Mouse (Mus musculus) hindbrain, embryonic 15.5 days (tissue): ENCODE data around the gene Hic1. TPM values are rescaled to one million over a fixed set of nuclear protein-coding genes. Genes with fewer than 3 reads are reported as not detected.

Experiments used
- ATAC-seq: fragments of 200-750 bp; cut with Nextera tagmentation; 2 replicates; pipeline ENCODE4 v1.8.0; 2017; ENCODE audit warnings: low read depth, moderate number of reproducible peaks, moderate TSS enrichment; ENCODE audit not compliant: low FRiP score
- H3K27ac ChIP-seq: fragments of 300-500 bp; sonication (generic); replicated peaks from 2 replicates; pipeline ENCODE4 v1.5.1; 2015; ENCODE audit warnings: mild to moderate bottlenecking, inconsistent platforms
- H3K27me3 ChIP-seq: fragments of 300-500 bp; sonication (generic); 2 replicates; pipeline ENCODE4 v1.6.1; 2015; ENCODE audit warnings: control low read depth, inconsistent platforms
- H3K36me3 ChIP-seq: fragments of 300-500 bp; sonication (generic); 2 replicates; pipeline ENCODE4 v1.6.1; 2015; ENCODE audit warnings: control low read depth, inconsistent platforms
- H3K4me1 ChIP-seq: fragments of 300-500 bp; sonication (generic); replicated peaks from 2 replicates; pipeline ENCODE4 v1.6.1; 2015; ENCODE audit warnings: control low read depth, inconsistent platforms
- H3K4me2 ChIP-seq: fragments of 300-500 bp; sonication (generic); 2 replicates; pipeline ENCODE4 v1.6.1; 2015; ENCODE audit warnings: moderate library complexity, mild to moderate bottlenecking, inconsistent platforms
- H3K4me3 ChIP-seq: fragments of 300-500 bp; sonication (generic); 2 replicates; pipeline ENCODE4 v1.5.1; 2015; ENCODE audit warnings: mild to moderate bottlenecking, inconsistent platforms
- H3K9ac ChIP-seq: fragments of 300-500 bp; sonication (generic); 2 replicates; pipeline ENCODE4 v1.6.1; 2015; ENCODE audit warnings: inconsistent platforms
- H3K9me3 ChIP-seq: fragments of 300-500 bp; sonication (generic); 2 replicates; pipeline ENCODE4 v1.6.1; 2016; ENCODE audit warnings: control low read depth, inconsistent platforms
- WGBS: fragments of 180-500 bp; shearing (Covaris S2); methylation state at CpG from one replicate; pipeline ENCODE4 v1.1.7; 2015; 5-methylcytosine and 5-hydroxymethylcytosine counted together
- polyA plus RNA-seq: library from polyadenylated mRNA; unstranded; fragments of >200 nt; fragmentation: Nextera tagmentation; extraction: Ambion mirVana; gene quantifications from 2 replicates; pipeline ENCODE4 v1.2.1, GENCODE M21; 2015

The Hic1 gene
- polyA plus RNA-seq, 1 experiment from 2014 or later: 4.8 TPM

DNA sequence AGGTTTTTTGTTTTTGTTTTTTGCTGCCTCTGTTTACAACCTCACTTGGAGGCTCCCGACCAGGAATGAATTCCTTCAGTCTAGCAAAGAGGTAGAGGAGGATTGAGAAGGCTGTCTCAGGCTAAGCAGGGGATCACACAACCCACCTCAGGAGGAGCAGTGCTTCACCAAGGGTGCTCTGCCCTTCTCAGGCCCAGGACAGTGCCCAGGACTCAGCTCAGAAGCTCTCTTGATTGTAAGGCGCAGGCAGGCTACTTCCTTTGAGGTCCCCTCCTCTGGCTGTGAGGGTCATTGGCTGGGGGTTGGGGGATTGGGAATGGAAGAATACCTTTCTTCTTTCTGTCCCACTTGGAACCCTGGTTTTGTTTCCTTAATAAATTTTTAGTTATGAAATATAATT is 5.3 kb downstream of the Hic1 start:
- no peak overlapping the region for H3K4me2 ChIP-seq
- 70% methylated on average over 2 of the region's 2 CpGs for WGBS
- H3K9me3 ChIP-seq: no peaks in the 10 kb centered on the region
- H3K36me3 ChIP-seq: peaks cover 7% of the 10 kb centered on the region; the same call in 1 of the 2 replicates
- peaks cover 40% of the 10 kb centered on the region for H3K4me1 ChIP-seq
- H3K27ac ChIP-seq: no peak overlapping the region
- no peak overlapping the region for H3K4me3 ChIP-seq
- ATAC-seq: no peak
- no peak overlapping the region for H3K9ac ChIP-seq
- peaks cover 67% of the 10 kb centered on the region for H3K27me3 ChIP-seq

DNA sequence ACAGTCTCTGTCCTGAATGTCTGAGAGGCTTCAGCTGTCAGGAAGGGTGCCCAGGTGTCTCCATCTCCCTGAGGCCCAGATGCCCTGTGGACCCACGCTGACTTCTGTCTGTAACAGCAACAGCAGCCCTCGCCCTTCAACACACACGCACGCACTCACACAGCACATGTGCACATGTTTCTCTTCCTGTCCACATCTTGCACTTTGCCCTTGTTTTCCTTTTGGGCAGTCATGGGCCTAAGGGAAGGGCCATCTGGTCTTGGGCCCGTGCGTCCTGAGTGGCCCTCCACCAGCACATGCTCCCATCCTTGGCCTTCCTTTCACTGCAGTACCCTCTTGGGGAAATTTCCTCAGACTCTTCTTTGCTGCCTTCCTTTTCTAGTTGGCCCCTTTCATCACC is 5.9 kb downstream of the Hic1 start:
- Histone ChIP-seq H3K27ac (no peak overlapping the region), H3K27me3 (peaks cover 60% of the 10 kb centered on the region), H3K36me3 (peaks cover 7% of the 10 kb centered on the region; the same call in 1 of the 2 replicates), H3K4me2 (no peak overlapping the region), H3K4me1 (peaks cover 34% of the 10 kb centered on the region), H3K9me3 (no peaks in the 10 kb centered on the region), H3K9ac (no peak overlapping the region), H3K4me3 (no peak overlapping the region)
- WGBS: 87% methylated on average over 6 of the region's 6 CpGs
- ATAC-seq: no peak

DNA sequence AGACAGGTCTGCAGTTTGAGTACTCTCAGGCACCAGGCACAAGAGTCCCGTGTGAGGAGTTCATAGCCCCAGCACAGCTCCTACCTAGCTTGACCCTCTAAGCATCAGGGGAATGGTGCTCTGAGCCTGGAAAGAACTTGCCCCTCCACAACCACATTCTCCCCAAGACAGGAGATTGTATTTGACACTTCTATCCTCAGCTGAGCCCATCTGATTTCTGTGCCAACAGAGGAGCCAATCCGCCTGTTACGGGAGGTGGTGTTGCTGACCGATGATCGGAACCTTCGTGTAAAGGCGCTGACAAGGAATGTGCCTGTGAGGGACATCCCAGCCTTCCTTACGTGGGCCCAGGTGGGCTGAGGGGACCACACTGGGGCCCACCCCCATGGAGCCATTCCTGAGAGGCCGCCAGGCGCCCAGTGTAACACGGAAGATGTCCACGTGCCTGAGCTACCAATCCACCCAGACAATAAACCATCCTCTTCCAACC is 6.7 kb downstream of the Hic1 start:
- Histone ChIP-seq H3K4me2 (no peak overlapping the region), H3K9me3 (no peaks in the 10 kb centered on the region), H3K36me3 (peaks cover 7% of the 10 kb centered on the region; the same call in 1 of the 2 replicates), H3K4me1 (peaks cover 26% of the 10 kb centered on the region), H3K27me3 (peaks cover 54% of the 10 kb centered on the region), H3K4me3 (no peak overlapping the region), H3K27ac (no peak overlapping the region), H3K9ac (no peak overlapping the region)
- no peak for ATAC-seq
- 88% methylated on average over 12 of the region's 12 CpGs for WGBS

DNA sequence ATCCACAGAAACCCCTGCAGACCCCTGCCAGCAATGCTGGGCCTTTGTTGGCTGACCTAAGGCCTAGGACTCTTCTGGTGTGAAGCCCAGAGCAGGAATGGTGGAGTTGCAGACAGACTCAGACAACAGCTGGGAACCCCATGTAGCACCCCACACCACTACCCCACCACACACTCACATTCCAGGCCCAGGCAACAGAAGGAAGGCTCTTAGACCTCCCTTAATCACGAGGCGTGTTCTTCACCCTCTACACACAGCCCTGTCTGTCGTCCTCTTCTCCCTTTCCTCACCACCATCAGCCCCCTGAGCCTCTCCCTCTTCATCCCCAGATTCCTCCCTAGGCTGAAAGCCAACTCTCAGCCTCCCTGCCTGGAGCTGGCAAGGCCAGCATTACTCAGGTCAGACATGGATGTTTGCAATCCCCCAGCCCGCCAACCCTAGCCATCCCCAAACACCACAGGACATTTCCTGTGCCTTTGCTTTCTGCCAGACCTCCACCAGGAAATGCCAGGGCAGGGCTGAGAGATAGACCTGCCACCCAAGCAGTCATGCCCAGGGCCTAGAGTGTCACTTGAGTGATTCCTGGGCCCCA is 7.8 kb downstream of the Hic1 start:
- peaks cover 43% of the 10 kb centered on the region for H3K27me3 ChIP-seq
- H3K27ac ChIP-seq: no peak overlapping the region
- peaks cover 10% of the 10 kb centered on the region; the same call in 1 of the 2 replicates for H3K36me3 ChIP-seq
- H3K4me3 ChIP-seq: no peak overlapping the region
- H3K9ac ChIP-seq: no peak overlapping the region
- no peak for ATAC-seq
- 64% methylated on average over 4 of the region's 4 CpGs for WGBS
- no peaks in the 10 kb centered on the region for H3K9me3 ChIP-seq
- H3K4me1 ChIP-seq: peaks cover 15% of the 10 kb centered on the region
- H3K4me2 ChIP-seq: no peak overlapping the region

DNA sequence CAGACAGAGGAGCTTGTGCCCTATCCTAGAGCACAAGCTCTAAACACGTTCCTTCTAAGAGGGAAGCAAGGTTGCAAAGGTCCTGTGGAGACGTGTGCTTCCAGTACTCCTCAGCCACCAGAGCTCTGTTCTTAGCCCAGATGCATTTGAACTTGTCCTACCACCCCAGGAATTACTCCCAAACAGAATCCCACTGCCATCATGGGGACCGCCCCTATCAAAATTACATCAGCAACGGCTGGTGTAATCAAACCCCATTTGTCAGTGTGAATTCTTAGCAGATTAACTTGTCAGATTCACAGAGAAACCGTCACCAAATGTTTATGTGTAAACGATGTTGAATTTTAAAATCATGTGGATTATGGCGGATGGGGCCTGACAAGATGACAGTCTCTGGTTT is 8.4 kb downstream of the Hic1 start:
- Histone ChIP-seq H3K9ac (no peak overlapping the region; the same call in 1 of the 2 replicates), H3K4me2 (no peak overlapping the region), H3K27me3 (peaks cover 37% of the 10 kb centered on the region), H3K4me3 (no peak overlapping the region), H3K4me1 (peaks cover 9% of the 10 kb centered on the region), H3K27ac (no peak overlapping the region), H3K9me3 (no peaks in the 10 kb centered on the region), H3K36me3 (peaks cover 10% of the 10 kb centered on the region; the same call in 1 of the 2 replicates)
- 89% methylated on average over 7 of the region's 7 CpGs for WGBS
- no peak for ATAC-seq

DNA sequence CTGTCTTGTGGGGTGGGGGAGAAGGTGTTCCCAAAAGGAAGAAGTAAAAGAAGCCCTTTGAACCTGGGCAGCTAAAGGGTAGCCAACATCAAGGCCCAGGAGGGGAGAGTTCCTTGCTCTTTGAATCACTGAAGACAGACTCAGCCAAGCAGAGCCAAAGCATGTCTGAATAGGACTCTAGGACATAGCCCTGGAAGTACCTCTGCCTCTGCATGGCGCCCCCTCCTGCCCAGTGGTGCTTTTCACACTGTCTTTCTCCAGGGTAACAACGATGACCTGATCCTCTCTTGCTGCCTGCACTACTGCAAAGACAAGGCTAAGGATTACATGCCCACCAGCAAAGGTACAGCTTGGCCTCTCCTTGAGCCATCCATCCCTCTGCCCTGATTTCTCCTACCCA is 9.8 kb downstream of the Hic1 start:
- Histone ChIP-seq H3K27ac (no peak overlapping the region), H3K4me2 (no peak overlapping the region), H3K4me1 (no peaks in the 10 kb centered on the region), H3K9ac (no peak overlapping the region), H3K9me3 (no peaks in the 10 kb centered on the region), H3K27me3 (peaks cover 23% of the 10 kb centered on the region), H3K36me3 (peaks cover 10% of the 10 kb centered on the region; the same call in 1 of the 2 replicates), H3K4me3 (no peak overlapping the region)
- ATAC-seq: no peak
- WGBS: 65% methylated on average over 2 of the region's 2 CpGs

DNA sequence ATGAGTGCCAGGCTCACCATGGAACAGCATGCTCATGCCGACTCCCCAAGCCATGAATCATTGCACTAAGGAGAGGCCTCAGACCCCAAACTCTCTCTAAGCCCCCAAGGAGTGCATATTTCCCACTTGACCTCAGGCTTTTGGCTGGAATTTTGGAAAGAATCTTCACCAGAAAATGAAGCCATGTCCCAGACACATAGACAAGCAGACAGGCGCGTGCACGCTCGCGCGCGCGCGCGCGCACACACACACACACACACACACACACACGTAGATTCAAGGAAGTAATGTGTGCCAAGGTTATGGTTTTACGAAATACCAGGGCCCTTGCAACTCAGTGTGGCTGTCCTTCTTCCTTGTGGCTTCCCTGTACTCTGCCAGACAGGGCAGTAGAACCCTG is 10.9 kb downstream of the Hic1 start:
- no peak overlapping the region for H3K27ac ChIP-seq
- H3K4me2 ChIP-seq: no peak overlapping the region
- peaks cover 10% of the 10 kb centered on the region; the same call in 1 of the 2 replicates for H3K36me3 ChIP-seq
- peaks cover 12% of the 10 kb centered on the region for H3K27me3 ChIP-seq
- no peaks in the 10 kb centered on the region for H3K4me1 ChIP-seq
- 95% methylated on average over 14 of the region's 14 CpGs for WGBS
- ATAC-seq: no peak
- H3K9ac ChIP-seq: no peak overlapping the region
- no peak overlapping the region for H3K4me3 ChIP-seq
- no peaks in the 10 kb centered on the region for H3K9me3 ChIP-seq

DNA sequence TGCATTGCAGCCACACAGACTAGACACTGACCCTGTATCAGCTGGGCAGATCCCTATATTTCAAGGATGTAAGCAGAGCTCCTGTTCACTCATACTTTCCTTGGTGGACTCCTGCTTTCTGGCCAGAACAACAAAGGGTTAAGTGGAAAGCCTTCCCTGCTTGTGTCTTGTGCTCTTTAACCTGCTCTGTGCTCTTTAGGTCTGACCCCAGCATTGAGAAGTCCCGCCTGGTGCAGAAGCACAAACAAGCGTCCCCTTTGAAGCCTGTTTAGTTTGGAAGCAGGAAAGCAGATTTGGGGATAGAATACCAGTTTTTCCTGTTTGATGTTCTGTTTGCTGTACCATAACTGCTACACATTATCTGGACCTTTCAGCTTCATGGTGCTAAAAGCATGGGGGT is 11.4 kb downstream of the Hic1 start:
- Histone ChIP-seq H3K4me1 (no peaks in the 10 kb centered on the region), H3K9ac (no peak overlapping the region), H3K27ac (0 out of 2 replicates have a peak overlapping the region, but pooled peaks have one; percentile 20), H3K36me3 (peaks cover 5% of the 10 kb centered on the region; the same call in 1 of the 2 replicates), H3K4me3 (no peak overlapping the region), H3K27me3 (peaks cover 7% of the 10 kb centered on the region), H3K9me3 (no peaks in the 10 kb centered on the region), H3K4me2 (no peak overlapping the region)
- WGBS: 38% methylated on average over 2 of the region's 2 CpGs
- no peak for ATAC-seq

DNA sequence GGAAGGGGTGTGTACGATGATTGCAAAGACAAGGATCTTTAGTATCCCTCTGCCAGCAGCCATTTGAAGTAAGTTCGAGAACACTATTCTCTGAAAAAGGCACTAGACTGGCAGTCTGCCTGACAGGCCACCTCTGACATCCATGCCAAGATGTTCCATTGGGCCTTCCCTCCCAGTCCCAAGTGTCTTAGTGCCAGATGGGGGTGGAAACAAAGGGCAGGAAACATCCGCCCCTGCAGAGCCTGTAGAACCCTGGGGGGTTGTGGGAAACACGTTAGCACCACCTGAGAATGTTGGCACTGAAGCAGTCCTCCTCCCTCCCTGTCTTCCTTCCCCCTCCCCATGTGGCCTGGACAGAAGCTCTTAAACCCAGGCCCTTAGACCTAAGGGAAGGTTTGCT is 12.3 kb downstream of the Hic1 start:
- Histone ChIP-seq H3K4me2 (no peak overlapping the region), H3K27me3 (no peaks in the 10 kb centered on the region), H3K27ac (peak overlapping the region; percentile 25; the same call in 1 of the 2 replicates), H3K9me3 (no peaks in the 10 kb centered on the region), H3K9ac (no peak overlapping the region), H3K4me3 (no peak overlapping the region), H3K4me1 (no peaks in the 10 kb centered on the region), H3K36me3 (0 out of 2 replicates have a peak, but pooled peaks cover 3% of the 10 kb centered on the region)
- 57% methylated on average over 4 of the region's 4 CpGs for WGBS
- no peak for ATAC-seq

DNA sequence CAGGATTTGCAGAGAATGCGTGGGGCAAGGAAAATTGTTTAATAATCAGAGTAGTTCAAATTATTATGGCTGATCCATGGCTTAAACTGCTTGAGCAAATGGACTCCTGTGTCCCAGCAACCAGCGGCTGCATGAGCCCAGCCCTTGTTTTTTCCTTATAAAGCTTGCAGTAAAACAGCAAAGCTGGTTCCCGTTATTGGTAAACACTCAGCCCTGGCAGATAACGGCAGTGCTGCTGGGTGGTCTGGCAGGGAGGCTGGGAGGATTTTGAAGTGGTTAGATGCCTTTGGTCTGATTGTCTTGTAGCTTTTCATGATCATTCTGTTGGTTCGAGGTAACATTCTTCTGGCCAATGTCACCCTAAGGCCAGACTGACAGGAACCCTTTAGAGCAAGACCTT is 12.9 kb downstream of the Hic1 start:
- no peak overlapping the region for H3K4me3 ChIP-seq
- 69% methylated on average over 5 of the region's 5 CpGs for WGBS
- H3K9me3 ChIP-seq: no peaks in the 10 kb centered on the region
- H3K36me3 ChIP-seq: 0 out of 2 replicates have a peak, but pooled peaks cover 3% of the 10 kb centered on the region
- H3K4me2 ChIP-seq: no peak overlapping the region
- H3K4me1 ChIP-seq: no peaks in the 10 kb centered on the region
- ATAC-seq: no peak
- H3K27me3 ChIP-seq: no peaks in the 10 kb centered on the region
- no peak overlapping the region for H3K9ac ChIP-seq
- 0 out of 2 replicates have a peak overlapping the region, but pooled peaks have one; percentile 25 for H3K27ac ChIP-seq

DNA sequence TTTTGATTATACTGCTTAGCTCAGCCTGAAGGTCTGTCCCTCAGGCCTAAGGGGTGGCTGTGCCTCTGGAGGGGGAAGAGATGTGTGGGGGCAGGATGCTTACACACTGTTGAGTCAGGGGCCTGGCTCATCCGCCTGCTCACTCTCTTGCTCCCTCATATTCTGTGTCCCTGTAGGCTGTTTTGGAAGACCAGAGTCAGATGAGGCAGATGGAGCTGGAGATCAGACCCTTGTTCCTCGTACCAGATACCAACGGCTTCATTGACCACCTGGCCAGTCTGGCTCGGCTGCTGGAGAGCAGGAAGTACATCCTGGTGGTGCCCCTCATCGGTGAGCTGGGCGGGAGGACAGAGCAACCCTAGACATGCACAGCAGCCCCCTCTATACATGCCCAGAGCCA is 13.3 kb downstream of the Hic1 start:
- 0 out of 2 replicates have a peak overlapping the region, but pooled peaks have one; percentile 13 for H3K9ac ChIP-seq
- H3K4me3 ChIP-seq: no peak overlapping the region
- no peaks in the 10 kb centered on the region for H3K27me3 ChIP-seq
- H3K36me3 ChIP-seq: 0 out of 2 replicates have a peak, but pooled peaks cover 3% of the 10 kb centered on the region
- WGBS: 82% methylated on average over 6 of the region's 6 CpGs
- H3K4me1 ChIP-seq: no peaks in the 10 kb centered on the region
- H3K27ac ChIP-seq: peak overlapping the region; percentile 25; the same call in 1 of the 2 replicates
- no peak for ATAC-seq
- H3K9me3 ChIP-seq: no peaks in the 10 kb centered on the region
- no peak overlapping the region for H3K4me2 ChIP-seq

DNA sequence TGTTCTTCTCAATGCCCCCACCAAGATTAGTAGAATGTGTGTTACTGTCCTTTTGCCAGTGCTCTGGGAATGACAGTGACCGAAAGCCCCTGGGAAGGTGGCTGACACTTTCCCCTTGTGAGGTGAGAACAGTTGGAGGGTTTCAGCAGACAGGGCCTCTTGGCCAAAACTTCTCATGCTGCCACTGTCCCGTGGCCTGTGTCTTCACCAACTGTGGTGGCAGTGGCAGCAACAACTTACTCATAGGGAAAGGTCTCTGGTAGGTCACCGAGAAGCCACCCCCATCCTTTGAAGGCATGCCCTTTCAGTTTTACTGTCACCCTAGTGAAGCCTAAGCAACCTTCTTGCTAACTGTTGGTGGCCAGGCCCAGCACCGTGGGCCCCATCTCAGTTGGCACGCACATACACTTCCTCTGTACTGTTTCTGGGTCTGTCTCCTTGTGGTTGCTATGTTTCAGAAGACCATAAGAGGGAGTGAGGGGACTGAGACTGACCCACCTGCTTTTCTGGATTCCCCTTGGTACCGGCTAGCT is 15.2 kb downstream of the Hic1 start:
- Histone ChIP-seq H3K9me3 (no peaks in the 10 kb centered on the region), H3K4me3 (no peak overlapping the region), H3K4me1 (no peaks in the 10 kb centered on the region), H3K27me3 (no peaks in the 10 kb centered on the region), H3K4me2 (no peak overlapping the region), H3K27ac (no peak overlapping the region), H3K9ac (no peak overlapping the region), H3K36me3 (peaks cover 9% of the 10 kb centered on the region; the same call in 1 of the 2 replicates)
- no peak for ATAC-seq
- 70% methylated on average over 6 of the region's 6 CpGs for WGBS
